Mouse (Mus musculus): ENCODE measurements around the gene Ctnnal1.

The Ctnnal1 gene

DNA sequence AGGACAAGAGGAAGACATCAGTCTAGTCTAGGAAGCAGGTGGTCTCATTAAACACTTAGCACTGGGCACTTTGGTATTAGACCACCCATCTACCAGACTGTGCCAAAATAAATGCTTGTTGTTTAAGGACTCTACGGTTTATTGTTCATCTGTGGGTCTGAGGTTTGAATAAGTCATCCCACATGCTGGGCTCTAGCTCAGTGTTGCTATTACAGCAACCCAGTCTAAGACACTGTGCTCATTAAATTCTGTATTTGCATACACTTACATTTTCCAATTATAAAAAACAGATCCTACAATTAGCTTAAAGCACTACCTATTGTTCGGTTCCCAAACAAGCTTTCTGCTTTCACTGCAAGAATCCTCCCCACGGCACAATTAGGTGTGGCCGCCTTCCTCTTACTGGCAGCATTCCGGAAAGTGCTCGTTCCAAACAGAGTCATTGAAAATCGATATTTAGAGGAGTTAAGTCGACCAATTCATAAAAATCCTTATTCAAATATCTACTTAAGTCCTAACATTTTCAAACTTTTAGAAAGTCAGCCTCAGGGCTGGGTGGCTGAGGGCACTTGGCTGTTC lies 8.5 kb downstream of the Ctnnal1 start:
- no peak for DNase-seq

DNA sequence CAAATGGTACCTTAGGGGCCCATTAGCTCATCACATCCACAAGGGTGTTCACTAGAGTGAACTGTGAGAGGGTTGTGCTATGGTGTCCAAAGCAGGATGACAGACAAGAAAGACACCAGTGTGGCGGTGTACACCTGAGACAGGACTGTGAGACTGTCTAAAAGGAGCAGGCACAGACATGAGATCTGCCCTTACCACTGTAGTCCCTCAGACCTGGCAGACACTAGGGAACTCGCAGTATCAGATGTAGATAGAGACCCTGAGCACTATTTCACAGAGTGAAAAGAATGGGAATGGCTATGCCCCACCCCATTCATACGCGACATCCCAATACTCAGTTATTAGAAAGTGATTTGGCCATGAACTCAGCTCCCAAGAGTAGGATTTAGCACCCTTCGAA lies 9.1 kb downstream of the Ctnnal1 start:
- DNase-seq: no peak

DNA sequence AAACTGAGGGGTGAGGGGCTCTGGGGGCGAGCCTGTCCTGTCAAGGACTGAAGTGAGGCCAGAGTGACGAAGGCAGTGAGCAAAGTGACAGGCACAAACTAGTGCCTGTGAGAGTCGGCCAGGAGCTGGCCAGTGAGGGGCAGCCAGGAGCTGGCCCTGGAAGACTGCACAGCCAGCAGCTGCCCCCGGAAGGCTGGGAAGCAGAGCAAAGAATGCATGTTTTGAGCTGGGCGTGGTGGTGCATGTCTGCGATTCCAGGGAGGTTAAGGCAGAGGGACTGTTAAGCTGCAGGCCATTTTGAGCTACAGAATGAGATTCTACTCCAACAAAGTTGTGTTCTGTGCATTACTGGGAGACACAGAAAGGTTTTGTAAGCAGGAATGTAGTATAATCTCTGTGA lies 14.3 kb downstream of the Ctnnal1 start:
- DNase-seq: no peak

DNA sequence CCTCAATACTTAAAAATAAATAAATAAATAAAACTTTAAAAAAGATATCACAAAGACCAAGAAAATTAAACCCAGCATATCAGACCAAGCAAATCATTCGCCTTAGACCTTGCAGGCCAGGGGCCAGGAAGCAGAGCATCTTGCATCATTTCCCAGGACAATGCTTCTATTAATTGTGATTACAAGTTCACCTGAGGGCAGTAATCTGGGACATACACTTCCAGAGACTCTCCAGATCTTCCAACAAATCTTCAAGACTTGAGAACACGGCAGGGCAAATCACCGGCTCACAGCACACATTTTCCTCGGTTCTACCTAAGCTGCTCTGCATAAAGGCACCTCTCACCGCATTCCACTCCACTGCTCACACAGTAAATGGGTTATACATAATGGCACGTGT lies 16.9 kb downstream of the Ctnnal1 start:
- no peak for DNase-seq

DNA sequence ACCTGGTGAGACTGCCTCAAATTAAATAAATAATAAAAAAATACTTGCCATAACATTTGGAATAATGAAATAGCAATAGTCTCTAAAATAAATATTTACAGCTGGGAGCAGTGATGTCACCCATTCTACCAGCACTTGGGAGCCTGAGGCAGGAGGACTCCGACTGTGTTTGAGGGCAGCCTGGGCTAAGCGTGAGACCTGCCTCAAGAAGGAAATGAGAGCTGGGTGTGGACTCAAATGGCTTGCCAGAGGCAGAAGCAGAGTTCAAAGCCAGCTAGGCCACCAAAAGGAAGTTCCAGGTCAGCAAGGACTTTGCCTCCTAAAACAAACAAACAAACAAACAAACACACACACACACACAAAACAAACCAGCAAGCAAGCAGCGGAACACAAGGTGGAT lies 17.6 kb downstream of the Ctnnal1 start:
- DNase-seq: no peak

DNA sequence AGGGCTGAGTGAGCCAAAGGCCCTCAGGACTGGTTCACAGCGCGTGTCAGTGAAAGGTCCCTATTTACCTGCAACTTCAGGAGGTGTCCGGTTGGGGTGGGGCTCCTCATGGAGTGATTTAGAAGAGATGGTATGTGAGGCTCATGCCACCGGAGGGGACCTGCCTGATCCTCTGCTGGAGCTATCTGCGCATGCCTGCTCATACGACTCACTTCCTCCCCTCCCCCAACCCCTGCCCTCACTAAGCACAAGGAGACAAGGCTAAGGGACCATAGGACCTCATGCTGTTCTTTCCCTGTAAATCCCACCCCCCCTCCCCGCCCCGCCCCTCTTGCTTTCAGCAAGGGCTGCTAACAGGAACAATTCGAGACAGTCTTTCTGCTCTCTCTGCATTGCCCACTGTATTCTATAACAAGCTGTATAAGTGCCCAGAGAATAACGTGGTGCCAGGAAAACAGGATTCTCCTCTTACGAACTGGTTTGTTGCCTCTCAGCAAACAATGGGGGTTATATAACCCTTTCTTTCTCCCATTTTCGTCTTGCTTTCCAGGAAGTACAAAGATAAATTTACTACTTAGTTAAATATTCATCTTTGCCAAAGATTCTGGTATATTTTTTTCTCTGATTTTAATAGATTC lies 19.0 kb downstream of the Ctnnal1 start:
- no peak for DNase-seq

DNA sequence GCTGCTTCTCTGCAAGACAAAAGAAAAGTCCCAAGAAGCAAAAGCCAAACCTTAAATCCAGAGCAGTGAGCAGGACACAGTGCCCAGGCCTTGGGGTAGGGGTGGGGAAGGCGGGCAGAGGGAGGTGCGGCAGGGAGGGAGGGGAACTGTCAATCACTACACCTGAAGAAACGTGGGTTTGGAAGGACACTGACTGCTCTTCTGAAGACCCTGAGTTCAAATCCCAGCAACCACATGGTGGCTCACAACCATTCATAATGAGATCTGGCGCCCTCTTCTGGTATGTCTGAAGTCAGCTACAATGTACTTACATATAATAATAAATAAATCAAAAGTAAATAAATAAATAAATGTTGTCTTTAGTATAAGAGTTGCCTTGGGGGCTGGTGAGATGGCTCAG lies 20.1 kb downstream of the Ctnnal1 start:
- no peak for DNase-seq

DNA sequence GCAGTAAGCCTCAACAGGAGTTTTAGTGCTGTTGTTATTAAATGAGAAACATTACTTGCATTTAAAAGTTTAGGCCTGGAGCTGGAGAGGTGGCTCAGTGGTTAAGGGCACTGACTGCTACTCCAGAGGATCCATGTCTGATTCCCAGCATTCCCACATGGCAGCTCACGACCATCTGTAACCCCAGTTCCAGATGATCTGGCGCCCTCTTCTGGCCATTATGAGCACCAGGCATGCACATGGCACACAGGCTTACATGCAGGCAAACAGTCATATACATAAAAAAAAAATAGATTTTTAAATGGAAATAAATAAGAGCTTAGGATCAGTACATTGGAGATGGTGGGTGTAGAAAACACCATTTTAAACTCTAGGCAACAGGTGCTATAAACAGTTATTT lies 21.0 kb downstream of the Ctnnal1 start:
- DNase-seq: no peak

DNA sequence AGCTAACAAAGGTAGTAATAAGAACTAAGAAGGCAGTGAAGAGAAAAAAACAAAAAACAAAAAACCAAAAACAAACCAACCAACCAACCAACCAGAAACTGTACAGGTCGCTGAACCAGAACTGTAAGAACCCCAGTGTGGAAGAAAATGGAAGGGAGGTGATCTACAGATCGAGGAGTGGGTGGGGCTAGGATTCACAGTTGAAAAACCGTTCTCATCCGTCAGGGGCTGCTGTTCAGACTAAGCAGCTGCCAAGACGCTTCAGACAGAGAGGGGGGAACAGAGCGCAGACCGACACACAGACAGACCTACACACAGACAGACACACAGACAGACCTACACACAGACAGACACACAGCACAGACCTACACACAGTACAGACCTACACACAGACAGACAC lies 22.5 kb downstream of the Ctnnal1 start:
- no peak for DNase-seq

DNA sequence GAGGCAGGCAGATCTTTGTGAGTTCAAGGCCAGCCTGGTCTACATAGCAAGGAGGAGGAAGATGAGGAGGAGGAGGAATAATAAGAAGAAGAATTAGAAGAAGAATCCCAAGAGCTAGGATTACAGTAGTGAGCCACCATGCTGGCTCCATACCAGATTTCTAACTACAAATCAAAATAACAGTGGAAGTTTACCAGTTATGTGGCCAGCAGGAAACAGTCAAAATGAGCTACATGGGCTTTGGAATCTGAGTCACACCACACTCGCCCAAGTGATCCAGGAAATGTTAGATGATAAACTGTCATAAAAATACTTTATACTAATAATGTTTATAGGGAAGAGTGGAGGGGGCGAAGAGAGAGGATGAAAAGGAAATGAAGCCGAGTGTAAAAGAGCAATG lies 24.7 kb downstream of the Ctnnal1 start:
- DNase-seq: no peak

DNA sequence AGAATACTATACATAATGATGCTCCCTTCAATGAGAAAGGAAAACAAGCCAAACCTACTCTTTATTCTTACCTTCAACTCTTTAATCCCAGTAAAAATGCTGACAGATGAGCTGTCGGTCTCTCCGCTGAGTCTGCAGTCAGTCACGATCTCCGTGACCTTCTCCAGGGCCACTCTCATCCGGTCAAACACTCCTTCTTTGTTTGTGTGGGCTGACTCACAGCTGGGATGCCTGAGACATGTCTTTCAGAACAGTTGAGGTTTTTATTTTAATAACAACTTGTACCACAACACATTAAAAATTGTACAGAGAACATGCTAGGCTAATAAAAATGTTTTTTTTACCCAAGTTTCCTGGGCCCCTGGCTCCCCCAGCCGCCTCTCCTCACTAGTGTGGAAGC lies 27.3 kb downstream of the Ctnnal1 start:
- no peak for DNase-seq

DNA sequence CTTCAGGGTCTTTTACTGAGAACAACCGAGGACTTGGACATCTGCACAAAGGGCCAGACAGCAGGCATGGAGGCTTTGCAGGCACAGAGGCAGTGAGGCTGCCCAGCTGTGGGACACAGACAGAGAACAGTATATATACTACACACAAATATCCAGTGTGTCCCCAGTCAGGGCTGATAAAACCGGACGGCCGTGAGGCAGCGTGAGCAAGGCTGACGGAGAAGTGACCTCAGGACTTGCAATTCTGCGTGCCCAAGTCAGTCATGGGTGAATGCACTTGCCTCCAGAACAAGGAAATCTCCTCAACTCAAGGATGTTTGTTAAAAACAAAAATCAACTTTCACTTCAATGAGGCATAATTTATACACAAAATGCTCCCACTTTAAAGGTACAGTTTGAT lies 33.0 kb downstream of the Ctnnal1 start:
- DNase-seq: peak; percentile 48

DNA sequence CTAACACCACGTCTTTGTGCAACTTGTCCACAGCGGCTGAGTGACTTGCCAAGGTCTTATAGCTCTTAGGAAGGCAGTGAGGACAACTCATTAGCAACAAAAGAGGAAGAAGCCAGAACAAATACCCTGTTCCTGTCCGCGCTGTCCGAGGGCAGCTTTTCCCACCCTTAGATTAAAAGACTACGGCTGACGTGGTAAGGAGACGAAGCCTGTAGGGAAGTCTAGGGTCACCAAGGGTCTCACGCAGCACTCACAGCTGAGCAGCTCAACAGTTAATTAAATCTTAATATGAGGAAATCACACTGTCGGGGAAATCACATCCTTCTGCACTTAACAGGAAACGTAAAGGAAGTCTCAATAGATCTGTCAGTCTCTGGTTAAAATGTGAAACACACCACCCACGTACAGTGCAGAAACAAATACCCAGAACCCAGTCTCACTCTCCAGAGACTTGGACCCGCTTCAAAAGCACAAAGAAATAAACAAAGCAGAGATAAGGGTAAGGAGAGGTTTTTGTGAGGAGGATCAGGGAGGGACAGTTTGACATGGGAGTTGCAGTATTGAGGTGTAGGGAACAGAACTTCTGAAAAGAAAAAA lies 33.9 kb downstream of the Ctnnal1 start:
- no peak for DNase-seq

DNA sequence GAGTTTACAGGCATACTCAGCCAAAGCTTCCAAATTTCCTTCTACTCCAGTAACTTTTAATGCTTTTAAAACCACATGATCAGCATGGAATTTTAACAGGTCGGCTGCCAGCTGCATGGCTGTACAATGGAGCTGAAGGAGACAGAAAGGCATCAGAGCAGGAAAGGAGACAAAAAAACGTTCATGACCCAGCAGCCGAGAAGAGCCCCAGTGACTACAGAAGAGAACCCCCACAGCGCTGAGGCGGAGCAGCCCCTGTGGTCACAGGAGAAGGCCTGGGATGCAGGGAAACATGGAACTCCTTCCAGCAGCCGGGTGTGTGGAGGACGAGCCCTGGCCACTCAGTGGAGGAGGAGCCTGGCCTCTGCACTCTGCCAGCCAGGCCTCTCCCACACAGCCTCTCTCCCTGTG lies 35.5 kb downstream of the Ctnnal1 start:
- peak; percentile 53 for DNase-seq

DNA sequence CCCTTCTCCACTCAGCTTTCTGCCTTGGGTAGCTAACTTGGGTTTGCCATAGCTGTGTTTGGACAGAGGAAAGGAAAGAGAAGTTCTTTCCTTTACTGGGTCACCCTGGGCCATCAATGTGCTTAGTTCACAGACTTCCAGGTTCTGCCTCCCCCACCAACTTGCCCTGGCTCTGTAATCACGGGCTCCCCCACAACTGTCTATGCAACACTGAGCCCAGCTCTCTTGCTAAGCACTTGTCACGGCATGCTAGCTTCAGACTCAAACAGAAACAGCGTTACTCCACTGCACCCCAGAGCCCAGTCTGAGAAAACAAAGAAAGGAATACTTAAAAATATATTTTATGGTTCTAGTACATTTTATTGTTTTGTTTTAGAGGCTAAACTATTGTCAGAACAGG lies 36.1 kb downstream of the Ctnnal1 start:
- DNase-seq: no peak

DNA sequence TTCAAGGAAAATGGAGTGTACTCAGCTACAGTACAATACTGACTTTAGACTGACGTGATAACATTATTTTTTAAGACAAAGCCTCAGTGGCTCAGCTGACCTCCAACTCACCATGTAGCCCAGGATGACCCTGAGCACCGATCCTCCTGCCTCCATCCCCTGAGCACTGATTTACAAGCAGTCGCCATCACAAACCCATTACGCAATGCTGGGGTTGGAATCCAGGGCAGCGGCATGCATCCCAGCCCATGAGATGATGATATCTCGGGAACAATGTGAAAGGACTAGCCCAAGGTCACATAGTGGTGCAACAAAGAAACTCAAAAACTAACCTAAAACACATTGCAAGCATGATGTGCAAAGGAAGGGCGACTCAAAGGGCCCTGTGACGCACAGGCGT lies 40.8 kb downstream of the Ctnnal1 start:
- no peak for DNase-seq

DNA sequence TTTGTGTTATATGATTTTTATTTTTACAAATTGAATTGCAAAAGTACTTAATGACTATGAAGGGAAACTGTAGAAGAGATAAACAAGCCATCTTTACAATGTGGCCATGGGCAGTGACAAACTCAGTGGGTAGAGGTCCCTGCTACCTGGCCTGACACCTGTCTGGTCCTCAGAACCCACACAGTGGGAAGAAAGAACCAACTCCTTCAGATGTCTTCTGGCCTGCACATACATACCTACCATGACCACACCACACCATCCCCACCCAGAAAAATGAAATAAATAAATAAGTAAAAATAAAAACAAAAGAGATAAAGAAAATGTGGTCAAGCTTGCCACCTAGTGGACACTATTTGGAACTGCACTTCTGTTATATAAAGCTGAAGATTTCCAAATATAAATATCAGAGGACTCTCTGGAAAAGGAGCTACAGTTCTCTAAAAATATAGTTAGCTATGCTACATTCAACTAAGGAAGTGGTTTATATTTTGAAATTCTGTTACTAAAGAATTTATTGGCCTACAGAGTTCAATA lies 44.9 kb downstream of the Ctnnal1 start:
- DNase-seq: no peak

DNA sequence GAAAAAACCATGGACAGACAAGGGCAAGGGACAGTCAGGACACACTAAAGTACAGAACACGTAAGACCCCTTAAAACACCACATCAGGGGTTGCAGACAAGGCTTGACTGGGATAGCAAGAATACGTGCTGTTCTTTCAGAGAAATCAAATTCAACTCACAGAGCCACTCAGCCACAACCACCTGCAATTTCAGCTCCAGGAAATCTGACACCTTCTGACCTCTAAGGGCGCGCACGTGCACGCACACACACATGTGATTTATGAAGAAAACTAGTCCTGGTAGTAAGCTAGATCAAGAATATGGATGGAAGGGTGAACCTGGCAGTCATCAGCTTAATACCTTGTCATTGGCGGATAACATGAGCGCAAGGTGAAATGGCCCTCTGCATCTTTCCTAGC lies 49.9 kb downstream of the Ctnnal1 start:
- no peak for DNase-seq

DNA sequence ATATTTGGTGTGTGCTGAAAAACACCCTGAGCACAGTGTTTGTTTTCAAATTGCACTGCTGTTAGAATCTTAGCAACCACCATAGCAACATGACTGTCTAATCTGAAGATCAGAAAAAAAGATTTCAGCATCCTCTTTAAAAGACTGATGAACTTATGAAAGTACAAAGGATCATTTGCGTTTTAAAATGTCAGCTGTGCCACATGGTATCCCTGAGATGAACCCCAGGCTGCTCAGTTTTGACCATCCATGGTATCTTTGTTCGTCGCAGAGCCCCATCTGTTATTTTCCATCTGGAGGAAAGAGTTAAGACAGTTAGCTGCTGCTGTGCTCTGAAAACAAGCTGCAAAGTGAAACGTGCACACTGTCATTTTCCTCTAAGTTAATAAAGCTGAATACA lies 52.9 kb downstream of the Ctnnal1 start:
- DNase-seq: no peak

DNA sequence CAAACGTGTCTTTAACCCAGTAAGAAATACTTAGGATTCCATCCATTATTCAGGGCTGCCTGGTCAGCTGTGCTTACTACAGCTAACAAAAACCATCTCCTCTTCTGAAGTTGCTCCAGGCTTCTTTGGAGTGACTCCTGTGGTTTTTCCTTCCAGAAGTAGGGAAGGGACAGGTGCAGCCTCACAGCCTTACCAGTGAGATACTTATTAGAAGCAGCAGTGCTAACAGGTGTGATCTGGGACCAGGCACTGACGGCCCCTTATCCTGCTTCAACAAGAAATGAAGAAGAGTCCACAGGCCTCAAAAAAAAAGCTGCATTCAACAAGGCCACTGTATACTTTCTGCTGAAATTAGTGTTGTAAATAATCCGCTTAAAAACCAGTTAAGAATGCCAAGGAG lies 53.3 kb downstream of the Ctnnal1 start:
- no peak for DNase-seq

DNA sequence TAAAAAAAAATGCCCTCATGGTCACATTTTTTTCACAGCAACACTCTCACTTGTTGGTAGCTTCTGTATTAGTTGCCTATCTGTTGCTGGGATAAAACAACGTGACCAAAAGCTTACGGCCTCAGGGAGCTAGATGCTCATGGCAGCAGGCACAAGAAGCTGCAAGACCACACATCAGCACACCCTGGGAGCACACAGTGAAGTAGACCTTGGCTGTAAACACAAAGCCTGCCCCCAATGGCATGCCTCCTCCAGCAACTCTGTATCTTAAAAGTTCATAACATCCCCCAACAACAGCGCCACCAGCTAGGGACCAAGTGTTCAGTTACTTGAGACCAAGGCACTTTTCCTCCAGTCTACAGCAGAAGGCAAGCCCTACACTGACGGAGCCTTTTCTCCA lies 55.9 kb downstream of the Ctnnal1 start:
- DNase-seq: no peak

DNA sequence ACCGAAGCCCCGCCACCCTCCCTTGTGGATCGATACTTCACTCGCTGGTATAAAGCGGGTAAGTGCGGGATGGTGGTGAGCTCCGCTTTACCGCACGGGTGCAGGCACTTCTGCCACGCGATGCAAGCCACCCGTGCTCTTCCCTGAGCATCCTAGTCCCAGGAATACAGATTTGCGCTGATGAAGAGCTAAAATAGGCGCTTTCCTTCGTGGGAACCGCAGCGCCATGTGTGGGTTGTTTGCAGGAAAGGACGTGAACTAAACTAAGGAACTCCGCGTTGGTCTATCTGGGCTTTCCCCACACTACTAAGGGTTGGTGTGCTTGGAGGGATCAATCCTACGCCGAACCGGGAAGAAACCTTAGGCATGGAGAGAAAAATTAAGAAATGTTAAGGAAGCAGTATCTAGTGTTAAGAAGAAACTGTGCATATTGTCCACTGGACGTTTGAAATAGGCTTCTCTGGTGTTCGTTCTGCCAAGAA lies 62.3 kb downstream of the Ctnnal1 start:
- no peak for DNase-seq

DNA sequence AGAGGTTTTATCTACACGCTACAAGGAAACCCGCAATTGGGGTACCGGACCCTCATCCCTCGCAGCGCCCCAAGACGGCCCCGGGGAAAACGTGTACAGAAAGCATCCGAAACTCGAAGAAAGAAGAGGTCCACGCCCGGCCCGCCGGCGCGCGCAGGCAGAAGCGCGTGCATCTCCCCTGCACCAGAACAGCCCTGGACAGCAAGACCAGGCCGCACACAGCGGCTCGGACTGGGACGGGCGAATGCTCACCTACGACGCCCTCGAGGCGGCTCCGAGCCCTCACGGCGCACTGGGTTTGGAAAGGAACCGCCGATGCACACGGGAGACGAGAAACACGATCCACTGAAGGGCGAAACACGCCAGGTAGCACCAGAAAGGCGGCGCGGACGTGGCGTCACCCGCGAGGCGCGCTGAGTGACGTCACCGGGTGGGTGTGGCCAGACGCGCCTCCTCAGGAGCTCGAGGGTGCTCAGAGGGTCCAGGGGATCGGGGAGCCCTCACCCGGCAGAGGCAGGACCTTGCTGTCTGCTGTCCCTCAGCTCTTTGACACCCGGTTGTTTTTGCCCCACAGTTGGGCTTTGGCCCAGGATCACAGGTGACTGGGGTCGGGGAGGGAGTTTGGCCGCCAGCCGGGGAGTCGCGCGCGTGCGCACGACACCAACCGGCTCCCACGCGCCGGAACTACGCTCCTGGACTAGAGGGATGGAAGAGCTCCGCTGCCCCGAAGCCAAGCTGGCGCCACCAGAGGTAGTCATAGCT lies 62.9 kb downstream of the Ctnnal1 start, which contains the start of the genes Elp1 and Fam206a:
Gene Elp1 (minus strand): TSS at position 425 of the 762 bp plus-strand sequence.
Gene Fam206a (plus strand): TSS at position 439 of the 762 bp plus-strand sequence.
- peak; percentile 91 for DNase-seq

DNA sequence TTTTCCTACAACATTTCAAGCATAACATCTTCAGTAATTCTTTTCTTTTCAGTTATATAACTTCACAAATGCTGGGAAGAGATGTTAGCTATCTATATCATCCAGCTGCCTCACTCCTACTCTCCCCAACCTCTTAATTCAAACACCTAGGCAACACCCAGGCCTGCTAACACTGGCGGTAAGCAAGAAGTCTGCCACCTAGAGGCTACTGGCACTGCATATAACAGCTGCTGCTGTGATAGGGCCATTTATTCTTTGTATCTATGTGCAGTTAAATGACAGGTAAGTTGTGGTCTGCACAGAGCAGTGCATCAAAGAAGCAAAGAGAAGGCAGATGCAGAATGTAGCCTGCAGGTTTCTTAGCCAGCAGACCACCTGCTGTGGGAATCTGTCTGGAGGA lies 73.6 kb downstream of the Ctnnal1 start:
- DNase-seq: no peak
